Mouse (Mus musculus) CD4-positive, CD25-positive, alpha-beta regulatory T cell, adult 4 months (primary cell): Measurements from ENCODE around the gene Pitpna. TPM values are rescaled to one million over a fixed set of nuclear protein-coding genes. Genes with fewer than 3 reads are reported as not detected.
A peak's percentile ranks its signal among the peaks of the same experiment; 100 is the strongest.

ENCODE experiments used
- ATAC-seq: one replicate; pipeline ENCODE4 v1.8.0; 2017
- polyA plus RNA-seq, 2 experiments: library from polyadenylated mRNA; unstranded; fragments of 100-300 nt; shearing (Covaris generic); gene quantifications; one replicate each; pipeline ENCODE4 v1.2.1; 2017

Pitpna gene
- polyA plus RNA-seq, 2 experiments from 2014 or later = 22.1 to 42.5 TPM

DNA sequence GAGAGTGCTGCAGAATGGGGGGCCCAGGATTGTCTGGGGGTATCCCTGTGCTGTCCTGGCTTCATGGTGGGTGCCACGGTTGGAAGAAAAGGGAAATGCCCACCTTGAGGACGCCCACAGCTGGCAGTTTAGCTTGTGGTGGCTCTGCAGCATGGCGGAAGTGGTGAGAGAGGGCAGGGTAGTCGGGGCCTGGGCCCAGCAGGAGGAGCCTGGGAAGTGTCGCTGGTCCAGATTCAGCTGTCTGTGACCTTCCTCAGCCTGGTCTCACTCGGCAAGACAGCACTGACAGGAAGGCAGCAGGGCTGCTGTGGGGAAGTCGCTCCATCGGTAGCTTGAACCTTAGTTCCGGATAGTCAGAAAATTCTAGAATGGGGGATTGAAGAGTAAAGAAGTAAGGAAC lies 6.5 kb downstream of the Pitpna start:
- ATAC-seq = no peak

DNA sequence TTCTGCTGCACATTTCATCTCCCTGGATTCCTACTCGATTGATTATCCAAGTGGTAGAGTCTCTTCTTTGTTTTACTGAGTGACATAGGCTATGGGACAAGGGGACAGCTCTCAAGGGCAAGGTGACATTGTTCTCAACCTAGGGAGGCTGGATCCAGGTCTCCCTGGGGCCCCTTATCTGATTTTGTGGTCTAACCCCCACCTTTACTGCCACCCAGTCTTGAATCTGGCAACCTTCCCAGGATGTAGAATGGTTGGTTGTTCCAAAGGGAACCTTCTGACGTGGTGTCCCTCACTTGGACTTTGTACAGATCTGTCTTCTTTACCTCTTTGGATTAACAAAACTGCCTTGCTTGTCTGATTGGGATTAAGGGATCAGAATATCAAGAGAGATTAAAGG lies 7.5 kb downstream of the Pitpna start:
- no peak for ATAC-seq

DNA sequence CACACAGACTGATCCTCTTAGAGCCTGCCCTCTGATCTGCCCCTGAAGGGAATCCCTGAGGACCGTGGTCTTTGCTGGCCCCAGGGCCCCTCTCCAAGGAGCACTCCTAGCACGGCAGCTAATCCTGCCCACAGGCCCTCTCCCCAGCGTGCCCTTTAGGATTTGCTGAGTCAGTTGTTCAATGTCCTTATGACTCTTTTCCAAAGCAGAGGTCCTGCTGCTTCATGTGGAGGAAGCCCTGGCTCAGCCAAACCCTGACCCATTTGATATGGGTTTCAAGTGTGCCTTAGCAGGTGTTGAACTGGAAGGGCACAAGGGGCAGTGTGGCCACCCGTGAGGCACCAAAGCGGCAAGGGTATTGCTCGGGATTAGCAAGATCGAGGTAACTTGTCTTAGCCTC lies 7.9 kb downstream of the Pitpna start:
- ATAC-seq = no peak

DNA sequence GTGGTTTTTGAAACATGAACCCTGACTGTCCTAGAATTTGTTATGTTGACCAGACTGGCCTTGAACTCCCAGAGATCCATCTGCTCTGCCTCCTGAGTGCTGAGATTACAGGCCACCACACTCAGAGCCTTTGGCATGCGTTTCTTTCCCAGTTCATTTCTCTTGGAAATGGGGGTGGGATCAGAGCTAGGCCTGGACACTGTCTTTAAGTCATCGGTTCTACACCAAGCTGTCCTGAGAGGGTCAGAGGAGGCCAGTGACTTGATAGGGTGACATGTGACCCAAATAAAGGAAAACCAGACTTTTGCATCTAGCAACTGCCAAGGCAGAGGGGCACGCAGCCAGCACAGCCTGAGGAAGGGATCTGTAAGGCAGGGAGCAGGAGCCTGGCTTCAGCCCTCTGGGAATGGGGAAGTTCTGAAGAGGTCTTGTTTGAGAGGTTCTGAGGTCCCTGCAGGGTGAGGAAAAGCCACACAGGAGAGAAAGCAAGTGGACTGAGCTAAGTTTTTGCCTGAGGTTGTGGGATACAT lies 8.9 kb downstream of the Pitpna start:
- ATAC-seq = no peak

DNA sequence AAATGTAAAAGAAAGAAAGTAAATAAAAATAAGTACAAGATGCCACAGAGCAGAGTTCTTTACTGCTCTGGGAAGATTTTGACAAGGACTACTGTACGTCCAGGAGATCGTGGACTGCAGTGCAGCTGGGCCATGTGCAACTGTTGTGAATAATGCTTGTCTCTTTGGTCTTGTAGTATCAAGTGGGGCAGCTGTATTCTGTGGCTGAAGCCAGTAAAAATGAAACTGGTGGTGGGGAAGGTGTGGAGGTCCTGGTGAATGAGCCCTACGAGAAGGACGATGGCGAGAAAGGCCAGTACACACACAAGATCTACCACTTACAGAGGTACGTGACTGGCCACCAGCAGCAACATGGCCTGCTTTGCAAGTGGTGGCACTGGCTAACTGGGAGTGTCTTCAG lies 10.1 kb downstream of the Pitpna start:
- ATAC-seq = no peak

DNA sequence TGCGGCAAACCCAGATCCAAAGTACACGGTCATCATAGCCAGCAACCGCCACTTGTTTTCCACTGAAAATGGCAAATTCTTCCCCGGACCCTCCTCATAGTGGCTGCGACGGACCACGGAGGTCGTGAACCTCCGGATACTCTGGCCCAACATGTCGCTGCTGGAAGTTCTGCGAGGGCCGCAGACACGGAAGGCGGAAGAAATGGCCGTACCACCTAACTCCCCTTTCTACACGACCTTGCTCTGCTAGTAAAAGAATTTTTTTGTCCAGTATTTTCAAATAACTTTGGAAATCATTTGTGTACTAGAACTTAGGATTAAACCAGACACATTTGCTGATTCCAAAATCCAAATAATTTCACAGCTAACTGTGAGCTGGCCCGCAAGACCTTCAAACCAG lies 11.9 kb downstream of the Pitpna start:
- peak; percentile 61 for ATAC-seq

DNA sequence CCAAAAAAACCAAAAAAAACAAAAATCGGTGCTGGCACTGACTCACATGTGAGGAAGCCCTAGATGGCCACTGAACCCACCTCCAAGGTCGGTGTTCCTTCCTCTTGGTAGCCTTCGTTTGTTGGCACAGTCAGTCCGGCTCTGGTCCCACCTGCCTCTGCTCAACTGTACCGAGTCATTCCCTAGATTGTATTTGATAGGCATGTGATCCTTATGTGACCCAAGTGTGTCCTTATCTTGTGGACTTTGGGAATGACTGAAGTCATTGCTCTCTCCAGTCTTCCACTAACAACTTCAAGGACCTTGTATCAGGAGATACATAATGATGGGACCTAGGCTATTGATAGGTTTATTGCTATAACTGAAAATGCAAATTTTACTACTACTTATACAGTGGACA lies 16.9 kb downstream of the Pitpna start:
- no peak for ATAC-seq

DNA sequence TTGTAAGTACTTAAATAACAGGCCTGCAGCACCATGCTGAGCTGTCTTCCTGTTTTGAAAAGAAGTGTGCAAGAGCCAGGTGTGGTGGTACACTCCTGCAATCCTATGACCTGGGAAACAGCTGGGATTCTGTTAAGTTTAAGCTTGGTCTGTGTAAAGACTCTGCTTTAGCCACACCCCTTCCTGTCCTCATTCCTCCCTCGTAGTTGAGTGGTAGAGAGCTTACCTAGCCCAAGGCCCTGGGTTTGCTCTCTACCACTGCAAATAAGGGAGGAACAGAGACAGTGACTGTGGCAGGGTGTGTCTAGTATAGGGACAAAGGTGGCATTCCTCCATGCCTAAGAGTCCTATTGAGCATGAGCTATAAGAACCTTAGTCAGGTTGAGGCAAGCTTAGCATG lies 17.4 kb downstream of the Pitpna start:
- no peak for ATAC-seq

DNA sequence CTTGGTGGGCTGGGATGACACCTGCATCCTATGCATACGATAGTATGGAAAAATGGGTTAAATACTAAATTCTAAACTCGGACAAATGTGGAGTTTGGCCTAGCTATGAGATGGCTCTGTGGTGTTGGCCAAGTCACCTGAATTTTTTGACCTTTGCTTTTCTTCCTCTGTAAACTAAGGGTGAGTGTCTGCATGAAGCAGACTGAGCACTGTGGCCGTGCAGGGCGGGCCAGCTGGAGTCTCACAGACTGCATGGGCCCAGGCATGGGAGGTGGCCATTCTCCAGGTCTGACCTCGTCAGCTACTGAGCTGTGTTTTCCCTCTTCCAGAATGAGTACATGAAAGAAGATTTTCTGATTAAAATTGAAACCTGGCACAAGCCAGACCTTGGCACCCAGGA lies 20.9 kb downstream of the Pitpna start:
- no peak for ATAC-seq

DNA sequence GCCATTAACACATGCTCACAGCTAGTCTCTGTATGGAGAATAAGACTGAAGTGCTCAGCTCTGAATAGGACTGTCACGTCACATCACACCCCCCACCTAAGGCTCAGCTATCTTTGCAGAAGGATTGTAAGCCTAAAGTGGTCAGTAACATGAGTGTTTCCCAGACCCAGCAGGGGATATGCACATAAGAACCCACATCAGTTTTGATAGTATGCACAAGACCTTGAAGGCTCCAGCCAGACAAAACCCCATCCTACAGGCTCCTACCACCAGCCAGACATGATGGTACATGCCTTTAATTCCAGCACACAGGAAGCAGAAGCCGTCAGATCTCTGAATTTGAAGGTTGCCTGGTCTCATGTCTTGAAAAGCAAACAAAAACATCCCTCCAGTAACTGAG lies 22.1 kb downstream of the Pitpna start:
- no peak for ATAC-seq

DNA sequence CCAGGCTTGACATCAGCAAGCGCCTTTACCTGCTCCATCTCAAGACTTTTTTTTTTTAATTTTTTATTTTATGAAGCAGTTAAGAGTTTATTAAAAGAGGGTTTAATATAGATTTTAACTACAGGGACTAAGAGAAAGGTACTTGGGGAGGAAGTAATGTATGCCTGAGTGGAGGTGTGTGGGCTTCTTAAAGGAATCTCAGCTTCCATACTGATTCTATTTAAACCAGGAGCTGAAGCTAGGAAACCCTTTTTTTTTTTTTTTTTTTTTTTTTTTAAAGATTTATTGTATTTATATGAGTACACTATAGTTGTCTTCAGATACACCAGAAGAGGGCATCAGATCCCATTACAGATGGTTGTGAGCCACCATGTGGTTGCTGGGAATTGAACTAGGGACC lies 26.9 kb downstream of the Pitpna start:
- ATAC-seq = no peak

DNA sequence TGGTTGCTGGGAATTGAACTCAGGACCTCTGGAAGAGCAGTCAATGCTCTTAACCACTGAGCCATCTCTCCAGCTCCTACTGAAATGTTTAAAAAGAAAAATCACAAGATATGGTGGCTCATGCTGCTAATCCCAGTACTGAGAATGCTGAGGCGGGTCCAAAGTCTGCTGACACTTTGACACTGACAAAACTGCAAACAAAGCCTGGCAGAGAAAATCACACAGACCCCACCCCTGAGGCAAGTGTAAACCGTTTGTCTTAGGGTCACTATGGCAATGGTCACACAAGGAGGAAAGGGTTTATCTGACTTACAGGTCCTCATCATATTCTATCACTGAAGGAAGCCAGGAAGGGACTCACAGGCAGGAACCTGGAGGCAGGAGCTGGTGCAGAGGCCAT lies 27.7 kb downstream of the Pitpna start:
- no peak for ATAC-seq

DNA sequence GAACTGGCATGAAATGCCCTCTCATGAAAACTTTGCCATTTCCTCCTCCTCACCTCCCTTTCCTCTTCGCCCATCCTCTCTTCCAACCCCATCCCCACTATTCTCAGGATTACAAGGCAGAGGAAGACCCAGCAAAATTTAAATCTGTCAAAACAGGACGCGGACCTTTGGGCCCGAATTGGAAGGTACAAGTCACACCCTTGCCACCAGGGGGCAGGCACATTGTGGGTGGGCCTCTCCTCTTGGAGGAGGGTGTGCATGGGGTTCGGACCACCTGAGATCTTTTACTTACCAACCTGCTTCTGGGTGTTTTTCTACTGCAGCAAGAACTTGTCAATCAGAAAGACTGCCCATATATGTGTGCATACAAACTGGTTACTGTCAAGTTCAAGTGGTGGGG lies 31.2 kb downstream of the Pitpna start:
- no peak for ATAC-seq

DNA sequence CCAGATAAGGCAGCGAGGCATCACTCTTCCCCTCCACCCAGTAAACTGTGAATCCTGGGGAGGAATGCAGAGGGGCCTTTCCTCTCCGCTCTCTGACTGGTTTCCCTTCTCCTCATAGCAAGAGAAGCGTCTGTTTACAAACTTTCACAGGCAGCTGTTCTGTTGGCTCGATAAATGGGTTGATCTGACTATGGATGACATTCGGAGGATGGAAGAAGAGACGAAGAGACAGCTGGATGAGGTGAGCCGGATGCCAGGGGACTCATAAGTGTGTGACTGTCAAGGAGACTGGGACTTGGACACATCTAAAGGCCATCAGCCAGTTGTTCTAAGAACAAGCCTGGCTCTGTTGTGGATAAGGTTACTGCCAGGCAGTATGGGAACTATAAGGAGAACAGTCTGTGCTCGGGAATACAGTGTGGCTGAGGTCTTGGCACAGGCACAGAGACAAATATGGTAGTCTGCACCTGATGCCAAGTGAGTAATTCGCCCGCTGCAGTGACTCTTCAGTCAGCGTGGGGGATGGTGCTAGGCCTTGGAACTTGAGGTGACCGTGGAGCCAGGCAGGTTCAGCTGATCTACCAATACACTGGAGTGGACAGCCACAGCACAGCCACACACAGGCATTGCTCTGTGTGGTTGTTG lies 32.4 kb downstream of the Pitpna start:
- no peak for ATAC-seq

DNA sequence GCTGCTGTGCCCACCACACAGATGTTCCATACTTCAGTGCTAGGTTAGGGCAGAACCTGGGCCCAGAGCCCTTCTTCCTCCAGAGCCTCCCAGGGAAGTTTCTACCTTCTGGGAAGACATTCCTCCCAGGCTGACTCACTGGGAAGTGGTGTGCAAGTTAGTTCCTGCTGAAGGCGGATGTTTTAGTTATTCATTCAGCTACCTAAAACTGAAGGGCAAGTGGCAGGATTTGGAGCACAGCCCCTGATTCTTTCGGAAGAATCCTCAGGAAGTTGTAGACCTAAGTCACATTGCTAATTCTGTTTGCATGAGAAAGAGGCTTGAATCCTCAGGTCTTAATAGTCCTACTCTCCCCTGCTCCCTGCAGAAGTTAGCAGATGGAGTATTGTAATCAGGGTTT lies 33.5 kb downstream of the Pitpna start:
- ATAC-seq = no peak

DNA sequence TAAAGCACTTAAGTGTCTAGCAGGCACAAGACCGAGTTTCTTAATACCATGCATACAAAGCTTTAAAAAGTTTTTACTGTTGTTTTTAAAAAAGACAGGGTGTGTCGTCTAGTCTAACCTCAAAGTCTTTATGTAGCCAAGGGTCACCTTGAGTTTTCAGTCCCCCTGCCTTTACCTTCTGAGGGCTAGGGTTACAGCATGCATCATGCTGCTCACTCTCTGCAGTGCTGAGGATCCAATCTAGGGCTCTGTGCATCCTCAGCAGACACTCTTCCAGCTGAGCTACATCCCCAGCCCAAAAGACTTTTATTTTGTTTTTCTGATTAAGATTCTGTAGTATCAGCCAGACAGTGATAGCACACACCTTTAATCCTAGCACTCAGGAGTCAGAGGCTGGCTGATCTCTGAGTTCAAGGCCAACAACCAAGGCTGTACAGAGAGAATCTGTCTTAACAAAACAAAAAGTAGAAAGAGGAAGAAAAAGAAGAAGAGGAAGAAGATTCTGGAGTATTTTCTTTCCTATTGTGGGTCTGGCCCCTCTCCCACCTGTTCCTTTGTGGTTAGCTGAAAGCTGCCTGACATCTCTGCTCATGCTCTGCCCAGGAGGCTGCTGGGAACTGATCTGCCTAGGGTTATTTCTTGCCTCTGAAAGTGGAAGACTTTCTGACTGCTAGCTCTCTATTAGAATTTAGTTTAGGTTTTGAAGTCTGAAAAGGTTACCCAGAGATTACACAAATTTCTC lies 34.9 kb downstream of the Pitpna start:
- ATAC-seq = no peak

DNA sequence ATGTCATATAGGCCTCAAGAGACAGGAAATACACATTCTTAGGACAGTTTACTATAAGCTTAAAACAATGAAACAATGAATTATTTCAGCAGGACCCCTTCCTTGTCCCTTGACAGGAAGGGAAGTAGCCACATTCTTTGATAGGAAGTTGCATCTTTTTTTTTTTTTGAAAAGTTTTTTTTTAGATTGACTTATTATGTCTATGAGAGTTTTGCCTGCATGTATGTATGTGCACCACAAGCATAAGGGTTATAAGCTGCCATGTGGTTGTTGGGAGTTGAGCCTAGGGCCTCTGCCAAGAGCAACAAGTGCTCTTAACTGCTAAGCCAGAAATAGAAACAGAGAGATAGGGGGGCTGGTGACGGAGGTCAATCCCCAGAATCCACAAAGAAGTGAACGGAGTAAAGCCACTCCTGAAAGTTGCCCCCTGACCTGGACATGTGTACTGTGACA lies 36.2 kb downstream of the Pitpna start:
- ATAC-seq = no peak

DNA sequence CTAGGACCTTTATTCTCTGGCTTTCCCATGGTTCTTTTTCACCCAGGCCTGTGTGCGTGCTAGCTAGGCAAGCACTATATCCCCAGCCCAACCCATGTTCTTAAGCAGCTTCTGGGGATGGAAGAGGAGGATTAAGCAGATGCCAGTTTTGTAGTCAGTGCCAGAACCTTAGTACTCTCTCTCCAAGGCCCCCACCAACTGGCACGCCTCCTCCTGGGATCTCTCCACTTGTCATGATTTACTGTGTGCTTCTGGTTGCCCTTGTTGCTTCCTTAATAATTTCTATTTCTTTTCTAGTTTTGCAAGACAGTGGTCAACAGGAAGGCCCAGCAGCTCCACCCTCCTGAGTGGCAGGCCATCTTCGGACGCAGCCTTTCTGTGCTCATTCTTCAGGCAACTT lies 37.9 kb downstream of the Pitpna start:
- no peak for ATAC-seq

DNA sequence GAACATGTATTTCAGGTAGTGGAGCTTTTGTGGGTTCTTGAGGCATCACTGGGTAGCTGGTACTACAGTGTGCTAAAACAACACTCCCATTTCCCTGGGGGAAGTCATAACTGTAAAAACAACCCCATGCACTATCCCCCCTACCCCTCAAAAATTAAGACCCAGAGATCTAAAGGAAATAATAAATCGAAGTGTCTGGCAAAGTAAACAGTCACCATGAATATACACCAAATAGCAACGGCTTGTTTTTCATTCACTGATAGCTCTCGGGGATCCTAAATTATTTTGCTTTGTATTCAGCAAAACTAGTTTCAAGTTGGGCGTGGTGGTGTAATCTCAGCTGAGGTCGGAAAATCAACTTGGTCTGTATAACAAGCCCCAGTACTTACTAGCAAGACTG lies 42.2 kb downstream of the Pitpna start:
- ATAC-seq = peak; percentile 1

DNA sequence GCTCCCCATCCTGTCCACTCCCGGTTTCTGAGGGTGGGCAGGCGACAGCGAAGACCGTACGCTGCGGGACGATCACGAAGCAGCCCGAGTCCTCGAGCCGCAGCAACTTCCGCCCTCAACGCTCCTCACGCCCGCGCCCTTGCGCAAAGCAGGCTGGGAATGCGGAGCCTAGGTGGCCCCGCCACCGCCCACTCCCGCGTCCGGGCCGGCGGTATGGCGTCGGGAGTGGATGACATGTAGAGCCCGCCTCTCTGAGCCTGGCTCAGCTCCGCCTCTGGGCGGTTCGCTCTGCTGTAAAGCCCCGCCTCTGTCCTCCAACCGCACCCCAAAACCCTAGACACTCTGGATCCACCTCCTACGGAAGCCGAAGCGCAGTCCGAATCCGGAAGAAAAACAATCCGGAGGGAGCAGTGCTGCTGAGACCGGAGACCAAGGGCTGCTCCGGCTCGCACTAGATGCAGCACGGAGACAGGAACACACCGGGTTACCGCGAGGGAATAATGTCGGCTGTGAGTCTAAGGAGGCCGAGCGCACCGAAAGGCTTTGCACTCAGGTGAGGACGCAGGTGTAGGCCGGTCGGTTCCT lies 42.8 kb downstream of the Pitpna start, which contains the start of gene Inpp5k:
Gene Inpp5k, plus strand, starts transcription at position 344 of the 585 bp plus-strand sequence.
- ATAC-seq = peak; percentile 99

DNA sequence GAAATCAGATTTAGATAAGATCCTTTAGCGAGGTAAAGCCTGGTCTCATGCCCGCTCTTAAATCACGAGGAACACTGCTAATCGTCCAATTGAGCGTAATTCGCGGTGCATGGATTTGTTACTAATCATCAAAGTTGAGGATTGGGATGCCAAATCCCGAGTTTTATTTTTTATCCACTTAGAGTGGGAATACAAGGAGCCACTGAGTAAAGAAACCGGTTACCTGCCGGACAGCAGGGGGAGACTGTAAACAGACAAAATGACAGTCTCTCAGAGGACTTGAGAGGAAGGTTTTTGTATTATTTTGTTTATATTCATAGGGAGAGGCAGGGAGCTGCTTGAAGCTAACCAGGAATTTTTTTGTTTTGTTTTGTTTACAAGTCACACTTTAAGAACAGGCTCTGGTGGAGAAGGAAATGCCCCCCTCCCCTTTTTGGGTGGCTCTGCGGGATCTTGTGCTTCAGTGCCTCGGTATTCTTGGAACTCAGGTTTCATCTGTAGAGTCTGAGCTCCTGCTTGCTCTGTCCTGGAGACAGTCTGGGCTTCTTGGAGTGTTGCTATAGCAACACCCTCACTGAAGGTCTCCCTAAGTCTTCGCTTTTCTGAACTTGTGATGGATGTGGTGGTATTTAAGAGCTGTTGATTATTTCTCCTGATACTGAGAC lies 43.8 kb downstream of the Pitpna start:
- ATAC-seq = no peak

DNA sequence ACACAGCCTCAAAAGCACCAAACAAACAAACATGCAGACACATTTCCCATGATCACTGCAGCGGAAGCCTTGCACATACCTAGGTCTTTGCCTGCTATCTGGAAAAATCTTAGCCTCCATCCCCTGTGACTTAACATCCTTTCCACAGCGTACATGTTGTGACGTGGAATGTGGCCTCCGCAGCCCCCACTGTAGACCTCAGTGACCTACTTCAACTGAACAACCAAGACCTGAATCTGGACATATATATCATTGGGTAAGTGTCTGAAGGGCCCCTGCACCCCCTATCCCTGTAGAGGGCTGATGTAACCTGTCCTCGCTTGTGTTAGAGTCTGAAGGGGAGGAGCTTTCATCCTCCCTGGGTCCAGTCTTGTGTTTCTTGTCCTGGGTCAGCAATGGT lies 45.0 kb downstream of the Pitpna start:
- ATAC-seq = no peak

DNA sequence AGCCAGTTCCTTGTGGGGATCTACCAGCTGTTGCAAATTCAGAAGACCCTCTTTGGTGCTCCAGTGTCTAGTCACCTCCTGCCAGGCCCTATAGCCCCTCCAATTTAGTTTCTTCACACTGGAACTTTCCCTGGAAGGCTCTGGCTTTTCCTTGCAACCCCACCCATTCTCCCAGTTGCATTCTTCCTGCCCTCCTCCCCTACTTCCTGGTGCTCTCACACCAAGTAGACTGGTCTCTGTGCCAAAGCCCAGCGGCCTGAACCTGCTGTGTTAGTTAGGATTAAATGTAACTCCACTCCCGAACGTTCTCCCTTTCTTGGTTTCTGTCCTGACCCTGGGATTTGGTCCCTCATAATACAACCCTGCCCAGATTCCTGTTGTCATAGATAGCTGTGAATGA lies 46.9 kb downstream of the Pitpna start:
- ATAC-seq = no peak
